ENCODE assay signal across 8 mouse cellular contexts in genomic region chr7:6172674-6173244, GRCm38 (mm10). TPM values are rescaled to one million over a fixed set of nuclear protein-coding genes. Genes with fewer than 3 reads are reported as not detected.
DNase-seq lines count a peak whose midpoint lies in the region; ATAC-seq and TF ChIP-seq lines count a peak whose summit lies in the region.

No protein-coding gene starts in this region.

- peak overlapping the region; percentile 70 for H3K4me2 ChIP-seq in hindbrain, embryonic 12.5 days (replicated peaks)
- H3K4me2 ChIP-seq in midbrain, embryonic 14.5 days (ENCODE audit: low read length): peak overlapping the region; percentile 90

- TF ChIP-seq POLR2A in spleen, adult 2 months (IDR thresholded peaks at IDR 0.05; ENCODE audit: low read depth, low read length): no peak

- peak overlapping the region; percentile 82 for H3K4me3 ChIP-seq in erythroblast, embryonic 14.5 days (replicated peaks)
- peak overlapping the region; percentile 87 for H3K4me3 ChIP-seq in spleen, adult 2 months (ENCODE audit: extremely low read depth, insufficient read depth, insufficient read length)
- peak overlapping the region; percentile 69 for H3K4me3 ChIP-seq in hindbrain, embryonic 12.5 days
- peak overlapping the region; percentile 66 for H3K4me3 ChIP-seq in midbrain, embryonic 14.5 days (replicated peaks; ENCODE audit: low read depth, low read length)

- intact Hi-C loops in gastrocnemius, postnatal 36 days (cut with DNase I): loop anchor here (5.0 to 10.0 kb wide), 2 partner anchors 45 to 112 kb away; partner anchors contain the start of gene Zfp667

- peaks cover 5% of the 10 kb centered on the region for H3K36me3 ChIP-seq in erythroblast, embryonic 14.5 days (ENCODE audit: control insufficient read depth)
- no peaks in the 10 kb centered on the region for H3K36me3 ChIP-seq in spleen, adult 2 months (ENCODE audit: control insufficient read depth, insufficient read depth, low read length)
- H3K36me3 ChIP-seq in hindbrain, embryonic 12.5 days: peaks cover 3% of the 10 kb centered on the region; the same call in 1 of the 2 replicates
- H3K36me3 ChIP-seq in midbrain, embryonic 14.5 days (ENCODE audit: control insufficient read depth, insufficient read depth, low read length): peaks cover 4% of the 10 kb centered on the region; the same call in 1 of the 2 replicates

- no peak overlapping the region; the same call in 1 of the 2 replicates for H3K27ac ChIP-seq in spleen, adult 2 months (ENCODE audit: insufficient read depth, low read length)
- peak overlapping the region; percentile 64 for H3K27ac ChIP-seq in hindbrain, embryonic 12.5 days
- H3K27ac ChIP-seq in midbrain, embryonic 14.5 days (replicated peaks; ENCODE audit: low read depth, low read length): peak overlapping the region; percentile 87

- DNase-seq in spleen, adult 2 months (ENCODE audit: low read depth in 1 of 2, low spot score in 2 of 2): no peak
- no peak for DNase-seq in spleen, adult 12 weeks (ENCODE audit: low spot score)
- DNase-seq in midbrain, embryonic 14.5 days: peak; percentile 48
- no peak for DNase-seq in gastrocnemius, postnatal 36 days
- DNase-seq in cerebellum, adult 11 months: no peak

- 4% methylated on average over 27 of the region's 28 CpGs for WGBS in spleen, adult 2 months
- WGBS in hindbrain, embryonic 12.5 days: under 1% methylated on average over 28 of the region's 28 CpGs
- under 1% methylated on average over 28 of the region's 28 CpGs for WGBS in midbrain, embryonic 14.5 days

- ATAC-seq in erythroblast, adult 5-6 weeks (replicated peaks; ENCODE audit: low FRiP score, poor library complexity, severe bottlenecking): no peak
- peak; percentile 57 for ATAC-seq in hindbrain, embryonic 12.5 days (ENCODE audit: low FRiP score)
- ATAC-seq in midbrain, embryonic 14.5 days (ENCODE audit: low FRiP score, low TSS enrichment): peak; percentile 38

- H3K9ac ChIP-seq in hindbrain, embryonic 12.5 days: peak overlapping the region; percentile 83
- peak overlapping the region; percentile 78 for H3K9ac ChIP-seq in midbrain, embryonic 14.5 days (replicated peaks; ENCODE audit: low read length)

- H3K27me3 ChIP-seq in erythroblast, embryonic 14.5 days (ENCODE audit: control insufficient read depth): no peaks in the 10 kb centered on the region
- H3K27me3 ChIP-seq in spleen, adult 2 months (ENCODE audit: control insufficient read depth, insufficient read depth, low read length): no peaks in the 10 kb centered on the region
- H3K27me3 ChIP-seq in hindbrain, embryonic 12.5 days: no peaks in the 10 kb centered on the region
- H3K27me3 ChIP-seq in midbrain, embryonic 14.5 days (ENCODE audit: control insufficient read depth, insufficient read depth, low read length): no peaks in the 10 kb centered on the region

- TF ChIP-seq CTCF in spleen, adult 2 months (IDR thresholded peaks at IDR 0.05; ENCODE audit: extremely low read depth, insufficient read depth, insufficient read length, insufficient replicate concordance): no peak

- H3K4me1 ChIP-seq in erythroblast, embryonic 14.5 days (ENCODE audit: control insufficient read depth): peaks cover 45% of the 10 kb centered on the region
- no peaks in the 10 kb centered on the region; the same call in 1 of the 2 replicates for H3K4me1 ChIP-seq in spleen, adult 2 months (ENCODE audit: control insufficient read depth, insufficient read depth, insufficient read length)
- peaks cover 12% of the 10 kb centered on the region for H3K4me1 ChIP-seq in hindbrain, embryonic 12.5 days
- H3K4me1 ChIP-seq in midbrain, embryonic 14.5 days (ENCODE audit: control insufficient read depth, insufficient read depth, low read length): 0 out of 2 replicates have a peak, but pooled peaks cover 3% of the 10 kb centered on the region

- H3K9me3 ChIP-seq in erythroblast, embryonic 14.5 days (ENCODE audit: control insufficient read depth, low read length): no peaks in the 10 kb centered on the region
- H3K9me3 ChIP-seq in hindbrain, embryonic 12.5 days (replicated peaks): no peaks in the 10 kb centered on the region
- no peaks in the 10 kb centered on the region for H3K9me3 ChIP-seq in midbrain, embryonic 14.5 days (ENCODE audit: control insufficient read depth, low read length)

RNA-seq across cellular contexts. Expression of gene Zfp444, which starts 0.7 kb away (rescaled TPM):
- polyA plus RNA-seq in erythroblast, embryonic 14.5 days (2012): 1.7 and 1.8 TPM in 2 replicates
- total RNA-seq in erythroblast, adult 5-6 weeks (2015; ENCODE audit: low replicate concordance): 0.77 and 1.5 TPM in 2 replicates
- 1.3 and 5.7 TPM in 2 replicates for total RNA-seq in erythroblast, adult 5-6 weeks (2017; ENCODE audit: low replicate concordance)
- polyA plus RNA-seq in spleen, adult 2 months (2012; rRNA removed): 20.2 and 29.7 TPM in 2 replicates
- polyA plus RNA-seq in hindbrain, embryonic 12.5 days (2016; fragmentation: Nextera tagmentation; extraction: Ambion mirVana): 79.0 and 83.6 TPM in 2 replicates
- 82.8 and 94.7 TPM in 2 replicates for polyA plus RNA-seq in midbrain, embryonic 14.5 days (2014; fragmentation: Nextera tagmentation; extraction: Ambion mirVana)
- total RNA-seq in gastrocnemius, postnatal 36 days (2021): 1 to 10 TPM; 7.2 to 8.3 TPM

RNA-seq across cellular contexts. Expression of gene Zfp787, which starts 17.0 kb away (rescaled TPM):
- 0.85 and 2.6 TPM in 2 replicates for polyA plus RNA-seq in erythroblast, embryonic 14.5 days (2012)
- 1.5 and 8.4 TPM in 2 replicates for total RNA-seq in erythroblast, adult 5-6 weeks (2015; ENCODE audit: low replicate concordance)
- 5.2 and 10.3 TPM in 2 replicates for total RNA-seq in erythroblast, adult 5-6 weeks (2017; ENCODE audit: low replicate concordance)
- polyA plus RNA-seq in spleen, adult 2 months (2012; rRNA removed): 34.5 and 43.2 TPM in 2 replicates
- polyA plus RNA-seq in hindbrain, embryonic 12.5 days (2016; fragmentation: Nextera tagmentation; extraction: Ambion mirVana): 32.5 and 34.8 TPM in 2 replicates
- polyA plus RNA-seq in midbrain, embryonic 14.5 days (2014; fragmentation: Nextera tagmentation; extraction: Ambion mirVana): 12.0 and 19.1 TPM in 2 replicates
- total RNA-seq in gastrocnemius, postnatal 36 days (2021): 10 to 100 TPM; 26.1 to 29.2 TPM

RNA-seq across cellular contexts. Expression of gene Galp, which starts 24.1 kb away (rescaled TPM):
- not detected in 2 replicates for polyA plus RNA-seq in erythroblast, embryonic 14.5 days (2012)
- total RNA-seq in erythroblast, adult 5-6 weeks (2015; ENCODE audit: low replicate concordance): not detected in 2 replicates
- total RNA-seq in erythroblast, adult 5-6 weeks (2017; ENCODE audit: low replicate concordance): not detected in 2 replicates
- not detected in 2 replicates for polyA plus RNA-seq in spleen, adult 2 months (2012; rRNA removed)
- not detected in 2 replicates for polyA plus RNA-seq in hindbrain, embryonic 12.5 days (2016; fragmentation: Nextera tagmentation; extraction: Ambion mirVana)
- not detected in 2 replicates for polyA plus RNA-seq in midbrain, embryonic 14.5 days (2014; fragmentation: Nextera tagmentation; extraction: Ambion mirVana)
- total RNA-seq in gastrocnemius, postnatal 36 days (2021): not detected

RNA-seq across cellular contexts. Expression of gene Zscan5b, which starts 49.3 kb away (rescaled TPM):
- not detected in 2 replicates for polyA plus RNA-seq in erythroblast, embryonic 14.5 days (2012)
- total RNA-seq in erythroblast, adult 5-6 weeks (2015; ENCODE audit: low replicate concordance): not detected in 2 replicates
- total RNA-seq in erythroblast, adult 5-6 weeks (2017; ENCODE audit: low replicate concordance): not detected in 2 replicates
- not detected in 2 replicates for polyA plus RNA-seq in spleen, adult 2 months (2012; rRNA removed)
- polyA plus RNA-seq in hindbrain, embryonic 12.5 days (2016; fragmentation: Nextera tagmentation; extraction: Ambion mirVana): not detected in 2 replicates
- not detected in 2 replicates for polyA plus RNA-seq in midbrain, embryonic 14.5 days (2014; fragmentation: Nextera tagmentation; extraction: Ambion mirVana)
- not detected for total RNA-seq in gastrocnemius, postnatal 36 days (2021)
